Mouse (Mus musculus): ENCODE data around the gene Corin. TPM values are rescaled to one million over a fixed set of nuclear protein-coding genes. Genes with fewer than 3 reads are reported as not detected.

The Corin gene
- polyA plus RNA-seq, 1 experiment from 2014 or later: 4.5 TPM

DNA sequence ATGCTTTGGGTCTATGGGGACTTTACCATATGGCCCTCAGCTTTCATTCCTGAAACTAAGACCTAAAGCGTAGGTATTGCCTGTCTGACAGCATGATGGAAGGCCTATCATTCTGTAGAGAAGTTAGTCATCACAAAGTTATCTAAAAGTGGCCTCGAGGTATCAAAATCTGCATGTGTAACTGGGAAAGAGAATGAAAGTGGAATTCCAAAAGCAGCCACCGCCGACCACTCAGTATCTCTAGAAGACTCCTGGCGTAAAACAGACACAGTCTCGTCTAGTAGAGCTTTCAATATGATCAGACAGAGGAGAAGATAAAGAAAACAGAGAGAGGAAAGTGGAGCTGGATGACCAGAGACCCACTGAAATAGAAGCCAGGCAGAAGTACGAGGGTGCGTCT lies 123.7 kb downstream of the Corin start:
- Histone ChIP-seq H3K4me3 (ENCODE audit: low read depth, low read length) (no peak overlapping the region), H3K4me2 (ENCODE audit: low read depth, low read length) (no peak overlapping the region), H3K9ac (ENCODE audit: low read depth, low read length) (no peak overlapping the region), H3K27ac (replicated peaks; ENCODE audit: low read depth, low read length) (no peak overlapping the region), H3K36me3 (ENCODE audit: control insufficient read depth, insufficient read depth, low read length) (no peaks in the 10 kb centered on the region), H3K9me3 (ENCODE audit: control insufficient read depth, low read length) (no peaks in the 10 kb centered on the region), H3K4me1 (ENCODE audit: control insufficient read depth, insufficient read depth, low read length) (no peaks in the 10 kb centered on the region), H3K27me3 (replicated peaks; ENCODE audit: control insufficient read depth, insufficient read depth, low read length) (no peaks in the 10 kb centered on the region)
- 70% methylated on average over 8 of the region's 8 CpGs for WGBS
- no peak for DNase-seq (ENCODE audit: low spot score)
- ATAC-seq (ENCODE audit: low read depth): no peak

DNA sequence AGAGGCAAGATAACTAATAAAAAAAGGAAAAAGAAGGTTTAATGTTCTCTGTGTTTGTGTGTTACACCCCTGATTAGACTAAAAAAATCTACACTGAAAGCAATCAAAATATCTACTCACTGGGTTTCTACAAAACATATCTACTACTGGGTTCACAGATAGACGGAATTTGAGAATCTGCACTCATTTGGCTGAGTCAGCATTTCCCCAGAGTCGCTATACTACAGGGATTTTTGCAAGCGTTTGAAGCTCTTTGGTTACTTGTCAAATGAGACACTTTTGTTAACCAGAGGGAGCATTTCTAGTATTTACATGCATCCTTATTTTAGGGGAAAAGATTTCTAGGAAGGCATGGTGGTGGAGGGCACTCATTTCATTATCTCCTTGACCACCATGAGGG lies 136.3 kb downstream of the Corin start:
- no peak overlapping the region for H3K4me3 ChIP-seq (ENCODE audit: low read depth, low read length)
- no peak overlapping the region for H3K9ac ChIP-seq (ENCODE audit: low read depth, low read length)
- no peaks in the 10 kb centered on the region for H3K27me3 ChIP-seq (replicated peaks; ENCODE audit: control insufficient read depth, insufficient read depth, low read length)
- no peak overlapping the region for H3K4me2 ChIP-seq (ENCODE audit: low read depth, low read length)
- DNase-seq (ENCODE audit: low spot score) (no peak), ATAC-seq (ENCODE audit: low read depth) (no peak)
- no peak overlapping the region for H3K27ac ChIP-seq (replicated peaks; ENCODE audit: low read depth, low read length)
- no peaks in the 10 kb centered on the region for H3K36me3 ChIP-seq (ENCODE audit: control insufficient read depth, insufficient read depth, low read length)
- 77% methylated on average over 3 of the region's 3 CpGs for WGBS
- no peaks in the 10 kb centered on the region for H3K9me3 ChIP-seq (ENCODE audit: control insufficient read depth, low read length)
- no peaks in the 10 kb centered on the region for H3K4me1 ChIP-seq (ENCODE audit: control insufficient read depth, insufficient read depth, low read length)

DNA sequence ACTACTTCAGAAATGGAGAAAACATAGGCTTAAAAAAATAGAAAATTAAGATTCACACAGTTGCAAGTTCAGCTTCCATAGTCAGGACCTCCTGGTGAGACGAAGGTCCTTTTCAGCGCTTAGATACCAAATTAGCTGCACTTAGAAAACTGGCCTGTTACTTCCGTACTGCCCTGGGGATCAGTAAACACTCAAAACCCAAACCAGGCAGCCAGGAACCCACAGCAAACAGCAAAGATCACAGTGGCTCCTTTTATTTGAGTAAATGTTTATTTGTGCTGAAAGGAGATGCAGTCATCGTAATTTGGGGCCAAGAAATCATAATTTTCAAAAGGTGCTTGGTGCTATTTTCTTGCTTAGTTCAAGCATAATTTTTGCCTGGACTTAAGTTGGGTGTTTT lies 138.5 kb downstream of the Corin start:
- H3K9me3 ChIP-seq (ENCODE audit: control insufficient read depth, low read length): no peaks in the 10 kb centered on the region
- no peaks in the 10 kb centered on the region for H3K36me3 ChIP-seq (ENCODE audit: control insufficient read depth, insufficient read depth, low read length)
- no peaks in the 10 kb centered on the region for H3K27me3 ChIP-seq (replicated peaks; ENCODE audit: control insufficient read depth, insufficient read depth, low read length)
- no peak for ATAC-seq (ENCODE audit: low read depth)
- H3K4me1 ChIP-seq (ENCODE audit: control insufficient read depth, insufficient read depth, low read length): no peaks in the 10 kb centered on the region
- no peak overlapping the region for H3K4me3 ChIP-seq (ENCODE audit: low read depth, low read length)
- WGBS: 52% methylated on average over 4 of the region's 4 CpGs
- no peak for DNase-seq (ENCODE audit: low spot score)
- no peak overlapping the region for H3K4me2 ChIP-seq (ENCODE audit: low read depth, low read length)
- no peak overlapping the region for H3K27ac ChIP-seq (replicated peaks; ENCODE audit: low read depth, low read length)
- H3K9ac ChIP-seq (ENCODE audit: low read depth, low read length): no peak overlapping the region

DNA sequence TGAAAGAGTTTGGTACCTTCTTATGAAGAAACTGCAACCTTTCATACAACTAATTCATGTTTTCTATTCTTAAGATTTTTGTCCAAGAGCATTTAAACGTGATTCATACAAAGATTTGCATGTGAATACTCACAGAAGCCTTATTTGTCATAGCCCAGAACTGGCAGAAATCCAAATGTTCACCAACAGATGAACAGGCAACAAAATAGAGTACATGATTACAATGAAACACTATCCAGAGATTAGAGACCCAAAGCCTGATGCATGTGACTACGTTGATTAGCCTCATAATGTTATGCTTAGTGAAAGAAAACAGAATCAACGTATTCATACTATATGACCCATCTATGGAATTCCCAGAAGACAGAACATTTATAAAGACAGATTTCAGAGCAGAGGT lies 140.4 kb downstream of the Corin start:
- no peaks in the 10 kb centered on the region for H3K9me3 ChIP-seq (ENCODE audit: control insufficient read depth, low read length)
- H3K4me3 ChIP-seq (ENCODE audit: low read depth, low read length): no peak overlapping the region
- no peak overlapping the region for H3K4me2 ChIP-seq (ENCODE audit: low read depth, low read length)
- H3K9ac ChIP-seq (ENCODE audit: low read depth, low read length): no peak overlapping the region
- ATAC-seq (ENCODE audit: low read depth) (no peak), DNase-seq (ENCODE audit: low spot score) (no peak)
- WGBS: 54% methylated on average over 3 of the region's 3 CpGs
- H3K4me1 ChIP-seq (ENCODE audit: control insufficient read depth, insufficient read depth, low read length): no peaks in the 10 kb centered on the region
- H3K27me3 ChIP-seq (replicated peaks; ENCODE audit: control insufficient read depth, insufficient read depth, low read length): no peaks in the 10 kb centered on the region
- H3K27ac ChIP-seq (replicated peaks; ENCODE audit: low read depth, low read length): no peak overlapping the region
- H3K36me3 ChIP-seq (ENCODE audit: control insufficient read depth, insufficient read depth, low read length): no peaks in the 10 kb centered on the region

DNA sequence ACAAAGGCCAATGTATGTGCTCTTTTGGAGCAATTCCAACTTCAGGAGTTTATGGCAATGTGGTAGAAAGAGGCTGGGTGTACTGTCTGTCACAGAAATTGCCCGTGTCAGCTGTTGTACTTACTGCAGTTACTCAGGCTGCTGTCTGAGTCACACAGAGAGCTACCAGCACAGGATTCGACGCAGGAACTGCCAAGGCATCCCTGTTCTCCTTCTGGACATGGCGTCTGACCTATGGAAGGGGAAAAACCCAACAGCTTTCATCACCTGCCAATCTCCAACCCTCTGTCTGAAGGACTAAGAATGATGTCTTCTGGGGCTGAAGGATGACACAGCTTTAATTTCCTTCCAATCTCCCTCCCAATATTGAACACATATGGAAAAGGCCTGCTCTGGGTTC lies 150.5 kb downstream of the Corin start:
- no peak overlapping the region for H3K4me3 ChIP-seq (ENCODE audit: low read depth, low read length)
- no peaks in the 10 kb centered on the region for H3K4me1 ChIP-seq (ENCODE audit: control insufficient read depth, insufficient read depth, low read length)
- ATAC-seq (ENCODE audit: low read depth) (no peak), DNase-seq (ENCODE audit: low spot score) (peak; percentile 44)
- no peaks in the 10 kb centered on the region for H3K9me3 ChIP-seq (ENCODE audit: control insufficient read depth, low read length)
- H3K4me2 ChIP-seq (ENCODE audit: low read depth, low read length): no peak overlapping the region
- WGBS: 52% methylated on average over 4 of the region's 4 CpGs
- no peak overlapping the region for H3K9ac ChIP-seq (ENCODE audit: low read depth, low read length)
- no peaks in the 10 kb centered on the region for H3K36me3 ChIP-seq (ENCODE audit: control insufficient read depth, insufficient read depth, low read length)
- no peak overlapping the region for H3K27ac ChIP-seq (replicated peaks; ENCODE audit: low read depth, low read length)
- H3K27me3 ChIP-seq (replicated peaks; ENCODE audit: control insufficient read depth, insufficient read depth, low read length): no peaks in the 10 kb centered on the region

DNA sequence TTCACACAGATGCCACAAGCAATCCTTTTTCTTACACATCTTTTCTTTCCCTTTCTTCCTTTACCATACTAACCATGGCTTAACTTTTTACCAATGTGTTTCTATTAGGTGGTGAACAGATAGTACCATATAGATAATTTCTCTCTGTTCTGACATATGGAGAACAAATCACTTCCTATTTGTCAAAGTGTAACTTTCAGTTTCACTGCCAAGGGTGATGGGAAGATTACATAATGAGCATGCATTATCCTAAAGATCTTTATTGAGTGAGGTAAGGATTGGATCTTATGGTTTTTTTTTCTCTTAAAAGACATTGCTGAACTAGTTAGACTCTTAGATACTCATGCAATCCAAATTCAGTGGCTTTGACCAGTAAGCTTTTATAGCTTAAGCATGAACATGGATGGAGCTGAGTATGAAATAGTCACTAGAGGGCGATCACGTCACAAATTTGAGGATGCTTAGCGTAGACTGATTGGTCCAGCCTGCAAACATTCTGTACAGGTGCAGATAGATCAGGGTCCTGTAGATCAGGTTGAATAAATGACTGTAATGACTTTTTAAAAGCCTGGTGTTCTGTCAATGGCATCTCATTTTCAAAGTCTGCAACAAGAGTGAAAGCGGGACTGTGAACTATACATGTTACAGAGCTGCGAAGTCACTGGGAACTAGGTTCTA lies 154.1 kb downstream of the Corin start:
- DNase-seq (ENCODE audit: low spot score) (peak; percentile 80), ATAC-seq (ENCODE audit: low read depth) (peak; percentile 87)
- H3K27ac ChIP-seq (replicated peaks; ENCODE audit: low read depth, low read length): no peak overlapping the region
- no peaks in the 10 kb centered on the region for H3K27me3 ChIP-seq (replicated peaks; ENCODE audit: control insufficient read depth, insufficient read depth, low read length)
- no peak overlapping the region for H3K4me3 ChIP-seq (ENCODE audit: low read depth, low read length)
- WGBS: 36% methylated on average over 5 of the region's 5 CpGs
- H3K4me1 ChIP-seq (ENCODE audit: control insufficient read depth, insufficient read depth, low read length): no peaks in the 10 kb centered on the region
- no peak overlapping the region for H3K9ac ChIP-seq (ENCODE audit: low read depth, low read length)
- no peaks in the 10 kb centered on the region for H3K36me3 ChIP-seq (ENCODE audit: control insufficient read depth, insufficient read depth, low read length)
- H3K4me2 ChIP-seq (ENCODE audit: low read depth, low read length): no peak overlapping the region
- no peaks in the 10 kb centered on the region for H3K9me3 ChIP-seq (ENCODE audit: control insufficient read depth, low read length)

DNA sequence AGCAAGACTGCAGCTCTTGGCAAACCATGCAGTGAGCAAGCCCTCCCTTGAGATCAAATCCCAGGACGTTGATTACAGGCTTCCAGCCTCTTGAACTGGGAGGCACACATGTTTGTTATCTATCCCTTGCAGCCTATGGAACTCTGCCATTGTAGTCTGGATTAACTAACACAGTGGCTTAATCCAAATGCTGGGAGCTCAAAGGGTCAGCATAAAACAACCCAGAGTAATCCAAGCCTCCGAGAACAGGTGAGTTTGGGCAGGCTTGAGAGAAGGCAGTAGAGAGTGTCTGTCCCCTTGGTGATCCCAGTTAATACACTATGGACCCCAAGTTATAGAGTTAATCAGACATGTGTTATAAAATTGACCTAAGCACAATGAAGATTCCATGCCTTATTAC lies 155.7 kb downstream of the Corin start:
- no peak overlapping the region for H3K4me3 ChIP-seq (ENCODE audit: low read depth, low read length)
- 55% methylated on average over 2 of the region's 2 CpGs for WGBS
- no peaks in the 10 kb centered on the region for H3K36me3 ChIP-seq (ENCODE audit: control insufficient read depth, insufficient read depth, low read length)
- no peak for DNase-seq (ENCODE audit: low spot score)
- no peaks in the 10 kb centered on the region for H3K27me3 ChIP-seq (replicated peaks; ENCODE audit: control insufficient read depth, insufficient read depth, low read length)
- no peak for ATAC-seq (ENCODE audit: low read depth)
- no peaks in the 10 kb centered on the region for H3K4me1 ChIP-seq (ENCODE audit: control insufficient read depth, insufficient read depth, low read length)
- no peak overlapping the region for H3K27ac ChIP-seq (replicated peaks; ENCODE audit: low read depth, low read length)
- H3K9ac ChIP-seq (ENCODE audit: low read depth, low read length): no peak overlapping the region
- H3K4me2 ChIP-seq (ENCODE audit: low read depth, low read length): no peak overlapping the region
- no peaks in the 10 kb centered on the region for H3K9me3 ChIP-seq (ENCODE audit: control insufficient read depth, low read length)

DNA sequence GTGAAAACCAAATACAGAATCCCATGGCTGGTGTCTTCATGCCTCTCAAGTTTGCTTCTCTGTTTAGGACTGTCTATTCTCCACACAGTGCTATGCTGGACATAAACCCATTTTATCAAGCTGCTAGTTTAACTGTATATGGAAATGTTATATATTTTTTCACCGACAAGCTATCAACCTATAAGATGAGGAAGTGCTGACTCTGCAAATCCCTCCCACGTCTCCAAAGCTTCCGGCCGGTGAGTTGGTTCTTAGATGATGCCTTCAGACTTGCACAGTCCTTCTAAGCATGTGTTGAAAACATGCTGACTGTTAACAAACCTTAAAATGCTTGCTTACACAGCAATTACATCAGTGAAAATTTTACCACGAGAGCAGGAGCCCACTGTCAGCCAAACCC lies 168.4 kb downstream of the Corin start:
- H3K4me1 ChIP-seq (ENCODE audit: control insufficient read depth, insufficient read depth, low read length): no peaks in the 10 kb centered on the region
- H3K4me3 ChIP-seq (ENCODE audit: low read depth, low read length): no peak overlapping the region
- ATAC-seq (ENCODE audit: low read depth): no peak
- WGBS: 64% methylated on average over 5 of the region's 5 CpGs
- H3K36me3 ChIP-seq (ENCODE audit: control insufficient read depth, insufficient read depth, low read length): no peaks in the 10 kb centered on the region
- H3K4me2 ChIP-seq (ENCODE audit: low read depth, low read length): no peak overlapping the region
- no peaks in the 10 kb centered on the region for H3K9me3 ChIP-seq (ENCODE audit: control insufficient read depth, low read length)
- H3K9ac ChIP-seq (ENCODE audit: low read depth, low read length): no peak overlapping the region
- H3K27me3 ChIP-seq (replicated peaks; ENCODE audit: control insufficient read depth, insufficient read depth, low read length): no peaks in the 10 kb centered on the region
- DNase-seq (ENCODE audit: low spot score): no peak
- H3K27ac ChIP-seq (replicated peaks; ENCODE audit: low read depth, low read length): no peak overlapping the region

DNA sequence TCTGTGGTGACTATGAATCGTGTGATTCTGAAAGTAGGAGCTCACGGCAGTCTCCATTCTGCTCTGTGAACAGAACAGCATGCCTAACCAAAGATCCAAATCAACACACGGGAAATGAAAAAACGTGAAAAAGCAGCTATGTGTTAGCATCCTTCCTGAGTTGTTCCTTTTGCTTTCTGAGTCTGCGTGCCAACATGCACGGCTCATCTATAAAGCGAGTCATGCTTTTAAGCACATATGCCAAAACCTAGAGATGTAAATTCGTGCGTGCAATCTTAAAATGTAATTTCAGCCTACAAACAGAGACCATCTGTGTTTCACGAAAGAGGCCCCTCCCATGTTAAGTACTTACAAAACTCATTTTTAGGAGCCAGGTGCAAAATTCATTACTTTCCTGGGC lies 171.4 kb downstream of the Corin start:
- Histone ChIP-seq H3K27ac (replicated peaks; ENCODE audit: low read depth, low read length) (no peak overlapping the region), H3K4me3 (ENCODE audit: low read depth, low read length) (no peak overlapping the region), H3K9ac (ENCODE audit: low read depth, low read length) (no peak overlapping the region), H3K4me2 (ENCODE audit: low read depth, low read length) (no peak overlapping the region), H3K4me1 (ENCODE audit: control insufficient read depth, insufficient read depth, low read length) (peaks cover 18% of the 10 kb centered on the region), H3K27me3 (replicated peaks; ENCODE audit: control insufficient read depth, insufficient read depth, low read length) (no peaks in the 10 kb centered on the region), H3K36me3 (ENCODE audit: control insufficient read depth, insufficient read depth, low read length) (no peaks in the 10 kb centered on the region), H3K9me3 (ENCODE audit: control insufficient read depth, low read length) (no peaks in the 10 kb centered on the region)
- 66% methylated on average over 10 of the region's 10 CpGs for WGBS
- DNase-seq (ENCODE audit: low spot score) (no peak), ATAC-seq (ENCODE audit: low read depth) (no peak)
